Mouse (Mus musculus): ENCODE measurements around the gene Ccdc69. TPM values are rescaled to one million over a fixed set of nuclear protein-coding genes. Genes with fewer than 3 reads are reported as not detected.

The Ccdc69 gene
- polyA plus RNA-seq, 1 experiment from 2014 or later = 1.8 TPM

DNA sequence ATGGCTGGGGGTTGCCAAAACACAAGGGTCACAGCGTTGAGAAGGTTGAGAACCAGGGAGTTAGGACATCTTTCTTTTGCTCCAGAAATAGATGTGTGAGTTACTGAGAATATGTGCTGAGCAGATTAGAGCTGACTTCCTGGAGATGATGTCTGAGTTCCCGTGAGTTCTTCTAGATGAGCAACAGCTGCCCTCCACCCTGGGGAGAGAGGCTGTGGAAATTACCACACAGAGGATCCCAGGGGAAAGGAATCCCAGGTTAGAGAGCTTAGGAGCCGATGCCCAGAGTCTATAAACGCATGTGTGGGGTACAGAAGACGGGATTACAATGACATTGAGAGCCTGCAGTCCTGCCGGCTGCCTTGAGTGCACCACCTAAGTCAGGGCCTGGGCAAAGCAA is 59.9 kb downstream of the Ccdc69 start:
- H3K36me3 ChIP-seq (ENCODE audit: control insufficient read depth, insufficient read depth, low read length) = peaks cover 48% of the 10 kb centered on the region

DNA sequence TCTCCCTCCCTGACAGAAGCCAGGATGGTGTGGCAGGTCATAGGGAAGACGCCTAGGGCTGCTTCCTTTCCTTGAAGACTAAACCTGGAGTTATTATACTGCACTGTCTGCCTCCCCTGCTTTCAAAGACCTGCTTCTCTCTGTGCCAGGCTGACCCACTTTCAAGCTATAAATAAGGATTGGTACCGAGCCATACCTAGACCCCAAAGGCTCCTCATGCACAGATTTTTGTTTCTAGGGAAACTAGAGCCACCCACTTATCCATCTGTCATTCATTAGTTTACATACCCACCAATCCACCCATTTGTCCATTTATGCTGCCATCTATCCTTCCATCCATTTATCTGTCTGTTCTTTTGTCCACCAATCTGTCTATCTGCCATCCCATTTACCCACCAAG is 60.7 kb downstream of the Ccdc69 start:
- Histone ChIP-seq H3K9ac (replicated peaks; ENCODE audit: low read depth, low read length) (no peak overlapping the region), H3K4me3 (ENCODE audit: low read depth, low read length) (no peak overlapping the region), H3K9me3 (ENCODE audit: control insufficient read depth, low read depth, low read length) (no peaks in the 10 kb centered on the region), H3K36me3 (ENCODE audit: control insufficient read depth, insufficient read depth, low read length) (peaks cover 53% of the 10 kb centered on the region), H3K27ac (ENCODE audit: low read length) (no peak overlapping the region), H3K4me2 (replicated peaks; ENCODE audit: low read depth, low read length) (no peak overlapping the region), H3K4me1 (ENCODE audit: control insufficient read depth, insufficient read depth, low read length) (peaks cover 24% of the 10 kb centered on the region), H3K27me3 (ENCODE audit: control insufficient read depth, insufficient read depth, low read length) (no peaks in the 10 kb centered on the region)
- WGBS = 79% methylated on average over 2 of the region's 2 CpGs
- no peak for ATAC-seq (ENCODE audit: insufficient number of reproducible peaks, insufficient read depth, low FRiP score, low read depth)

More for the DNA sequence above, 59.9 kb downstream of the Ccdc69 start:
- Histone ChIP-seq H3K9ac (replicated peaks; ENCODE audit: low read depth, low read length) (no peak overlapping the region), H3K4me2 (replicated peaks; ENCODE audit: low read depth, low read length) (no peak overlapping the region), H3K4me1 (ENCODE audit: control insufficient read depth, insufficient read depth, low read length) (peaks cover 32% of the 10 kb centered on the region), H3K27ac (ENCODE audit: low read length) (no peak overlapping the region), H3K9me3 (ENCODE audit: control insufficient read depth, low read depth, low read length) (no peaks in the 10 kb centered on the region), H3K27me3 (ENCODE audit: control insufficient read depth, insufficient read depth, low read length) (no peaks in the 10 kb centered on the region), H3K4me3 (ENCODE audit: low read depth, low read length) (no peak overlapping the region)
- 51% methylated on average over 6 of the region's 6 CpGs for WGBS
- ATAC-seq (ENCODE audit: insufficient number of reproducible peaks, insufficient read depth, low FRiP score, low read depth) = no peak

DNA sequence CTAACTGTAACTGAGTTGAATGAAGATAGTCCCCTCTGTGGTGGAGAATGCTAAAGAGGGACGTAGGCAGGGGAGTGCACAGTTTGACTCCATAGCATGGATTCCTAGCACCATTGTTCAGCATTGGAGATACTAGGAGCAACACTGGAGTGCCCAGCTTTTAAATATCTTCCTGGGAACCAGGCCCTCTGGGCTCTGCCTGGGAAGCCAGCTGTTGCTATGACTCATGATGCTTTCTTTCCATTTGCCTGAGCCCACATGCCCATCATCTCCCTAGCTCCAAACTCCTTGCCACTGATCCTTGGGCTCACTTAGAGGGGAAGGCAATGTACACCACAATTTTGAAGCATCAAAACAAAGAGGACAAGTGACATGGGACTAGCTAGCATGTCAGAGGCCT is 61.2 kb downstream of the Ccdc69 start:
- no peak for ATAC-seq (ENCODE audit: insufficient number of reproducible peaks, insufficient read depth, low FRiP score, low read depth)
- Histone ChIP-seq H3K4me2 (replicated peaks; ENCODE audit: low read depth, low read length) (no peak overlapping the region), H3K27ac (ENCODE audit: low read length) (no peak overlapping the region), H3K4me1 (ENCODE audit: control insufficient read depth, insufficient read depth, low read length) (peaks cover 20% of the 10 kb centered on the region), H3K9ac (replicated peaks; ENCODE audit: low read depth, low read length) (no peak overlapping the region), H3K9me3 (ENCODE audit: control insufficient read depth, low read depth, low read length) (no peaks in the 10 kb centered on the region), H3K27me3 (ENCODE audit: control insufficient read depth, insufficient read depth, low read length) (no peaks in the 10 kb centered on the region), H3K4me3 (ENCODE audit: low read depth, low read length) (no peak overlapping the region), H3K36me3 (ENCODE audit: control insufficient read depth, insufficient read depth, low read length) (peaks cover 57% of the 10 kb centered on the region)
- 90% methylated on average over 1 of the region's 1 CpGs for WGBS

DNA sequence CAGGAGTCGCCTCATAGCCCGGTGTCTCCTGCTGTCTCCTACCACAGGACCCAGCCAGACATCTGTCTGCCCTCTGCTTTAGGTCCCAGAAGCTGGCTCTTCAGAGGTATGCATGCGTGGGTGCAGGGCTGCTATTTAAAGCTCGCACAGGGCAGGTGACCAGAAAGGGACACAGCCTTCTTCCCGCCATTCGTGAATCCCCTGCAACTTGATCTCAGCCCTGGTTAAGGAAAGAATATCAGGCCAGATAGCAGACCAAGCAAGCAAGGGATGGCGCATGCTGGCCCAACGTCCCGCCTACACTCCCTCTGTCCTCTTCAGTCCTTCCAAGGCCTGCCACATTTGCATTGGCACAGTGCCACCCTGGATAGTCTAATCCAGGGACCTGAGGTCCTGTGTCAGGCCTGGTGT is 62.1 kb downstream of the Ccdc69 start:
- peaks cover 61% of the 10 kb centered on the region for H3K36me3 ChIP-seq (ENCODE audit: control insufficient read depth, insufficient read depth, low read length)
- WGBS = 70% methylated on average over 9 of the region's 9 CpGs
- H3K9ac ChIP-seq (replicated peaks; ENCODE audit: low read depth, low read length) = no peak overlapping the region
- H3K4me2 ChIP-seq (replicated peaks; ENCODE audit: low read depth, low read length) = no peak overlapping the region
- H3K27ac ChIP-seq (ENCODE audit: low read length) = no peak overlapping the region
- H3K4me3 ChIP-seq (ENCODE audit: low read depth, low read length) = no peak overlapping the region
- no peaks in the 10 kb centered on the region for H3K9me3 ChIP-seq (ENCODE audit: control insufficient read depth, low read depth, low read length)
- peaks cover 14% of the 10 kb centered on the region for H3K4me1 ChIP-seq (ENCODE audit: control insufficient read depth, insufficient read depth, low read length)
- H3K27me3 ChIP-seq (ENCODE audit: control insufficient read depth, insufficient read depth, low read length) = no peaks in the 10 kb centered on the region
- no peak for ATAC-seq (ENCODE audit: insufficient number of reproducible peaks, insufficient read depth, low FRiP score, low read depth)

- peaks cover 13% of the 10 kb centered on the region for H3K4me1 ChIP-seq (ENCODE audit: control insufficient read depth, insufficient read depth, low read length)
- H3K4me2 ChIP-seq (replicated peaks; ENCODE audit: low read depth, low read length) = no peak overlapping the region
- no peaks in the 10 kb centered on the region for H3K27me3 ChIP-seq (ENCODE audit: control insufficient read depth, insufficient read depth, low read length)
- H3K9me3 ChIP-seq (ENCODE audit: control insufficient read depth, low read depth, low read length) = no peaks in the 10 kb centered on the region
- no peak for ATAC-seq (ENCODE audit: insufficient number of reproducible peaks, insufficient read depth, low FRiP score, low read depth)
- 81% methylated on average over 3 of the region's 3 CpGs for WGBS
- H3K9ac ChIP-seq (replicated peaks; ENCODE audit: low read depth, low read length) = no peak overlapping the region
- H3K4me3 ChIP-seq (ENCODE audit: low read depth, low read length) = no peak overlapping the region
- H3K27ac ChIP-seq (ENCODE audit: low read length) = no peak overlapping the region
- peaks cover 61% of the 10 kb centered on the region for H3K36me3 ChIP-seq (ENCODE audit: control insufficient read depth, insufficient read depth, low read length)
These were observed 62.7 kb downstream of the Ccdc69 start for GRCm38 (mm10) chr11:55015264-55015663.

DNA sequence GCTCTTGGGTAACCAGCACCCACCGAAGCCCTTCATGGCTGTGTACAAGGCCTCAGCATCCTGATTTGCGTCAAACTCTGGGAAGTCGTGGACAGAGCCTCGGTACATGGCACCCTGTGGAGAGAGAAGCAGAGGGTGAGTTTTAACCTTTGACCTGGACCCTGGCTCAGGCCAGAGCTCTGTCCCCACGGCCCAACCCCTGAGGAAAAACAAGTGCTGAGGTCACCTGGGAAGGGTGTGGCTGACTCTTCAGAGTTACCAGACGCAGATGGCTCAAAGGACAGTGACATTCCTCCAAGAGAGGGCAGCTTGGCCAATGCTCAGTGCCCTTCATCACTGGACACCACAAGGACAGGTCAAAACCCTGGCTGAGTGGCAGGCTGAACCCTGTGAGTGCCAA is 64.1 kb downstream of the Ccdc69 start:
- no peaks in the 10 kb centered on the region for H3K9me3 ChIP-seq (ENCODE audit: control insufficient read depth, low read depth, low read length)
- H3K4me1 ChIP-seq (ENCODE audit: control insufficient read depth, insufficient read depth, low read length) = peaks cover 8% of the 10 kb centered on the region
- peaks cover 65% of the 10 kb centered on the region for H3K36me3 ChIP-seq (ENCODE audit: control insufficient read depth, insufficient read depth, low read length)
- H3K9ac ChIP-seq (replicated peaks; ENCODE audit: low read depth, low read length) = no peak overlapping the region
- no peak overlapping the region for H3K4me3 ChIP-seq (ENCODE audit: low read depth, low read length)
- ATAC-seq (ENCODE audit: insufficient number of reproducible peaks, insufficient read depth, low FRiP score, low read depth) = no peak
- H3K27ac ChIP-seq (ENCODE audit: low read length) = no peak overlapping the region
- no peaks in the 10 kb centered on the region for H3K27me3 ChIP-seq (ENCODE audit: control insufficient read depth, insufficient read depth, low read length)
- WGBS = 77% methylated on average over 6 of the region's 6 CpGs
- no peak overlapping the region for H3K4me2 ChIP-seq (replicated peaks; ENCODE audit: low read depth, low read length)

- ATAC-seq (ENCODE audit: insufficient number of reproducible peaks, insufficient read depth, low FRiP score, low read depth) = no peak
- H3K4me3 ChIP-seq (ENCODE audit: low read depth, low read length) = no peak overlapping the region
- no peak overlapping the region for H3K4me2 ChIP-seq (replicated peaks; ENCODE audit: low read depth, low read length)
- 0 out of 2 replicates have a peak, but pooled peaks cover 2% of the 10 kb centered on the region for H3K4me1 ChIP-seq (ENCODE audit: control insufficient read depth, insufficient read depth, low read length)
- no peak overlapping the region for H3K27ac ChIP-seq (ENCODE audit: low read length)
- WGBS = 76% methylated on average over 5 of the region's 5 CpGs
- no peak overlapping the region for H3K9ac ChIP-seq (replicated peaks; ENCODE audit: low read depth, low read length)
- no peaks in the 10 kb centered on the region for H3K27me3 ChIP-seq (ENCODE audit: control insufficient read depth, insufficient read depth, low read length)
- no peaks in the 10 kb centered on the region for H3K9me3 ChIP-seq (ENCODE audit: control insufficient read depth, low read depth, low read length)
- H3K36me3 ChIP-seq (ENCODE audit: control insufficient read depth, insufficient read depth, low read length) = peaks cover 65% of the 10 kb centered on the region
These were observed 65.1 kb downstream of the Ccdc69 start for GRCm38 (mm10) chr11:55012551-55013521.

- peaks cover 77% of the 10 kb centered on the region for H3K36me3 ChIP-seq (ENCODE audit: control insufficient read depth, insufficient read depth, low read length)
These were observed 66.5 kb downstream of the Ccdc69 start for GRCm38 (mm10) chr11:55011440-55011839.

More at GRCm38 (mm10) chr11:55011440-55011839, 66.5 kb downstream of the Ccdc69 start:
- H3K4me1 ChIP-seq (ENCODE audit: control insufficient read depth, insufficient read depth, low read length) = 0 out of 2 replicates have a peak, but pooled peaks cover 2% of the 10 kb centered on the region
- WGBS = 85% methylated on average over 3 of the region's 3 CpGs
- no peak overlapping the region for H3K9ac ChIP-seq (replicated peaks; ENCODE audit: low read depth, low read length)
- no peak overlapping the region for H3K4me2 ChIP-seq (replicated peaks; ENCODE audit: low read depth, low read length)
- no peak for ATAC-seq (ENCODE audit: insufficient number of reproducible peaks, insufficient read depth, low FRiP score, low read depth)
- no peak overlapping the region for H3K4me3 ChIP-seq (ENCODE audit: low read depth, low read length)
- no peak overlapping the region for H3K27ac ChIP-seq (ENCODE audit: low read length)
- no peaks in the 10 kb centered on the region for H3K27me3 ChIP-seq (ENCODE audit: control insufficient read depth, insufficient read depth, low read length)
- no peaks in the 10 kb centered on the region for H3K9me3 ChIP-seq (ENCODE audit: control insufficient read depth, low read depth, low read length)

Data from stomach, embryonic 14.5 days (tissue).